Mouse (Mus musculus) heart, embryonic 16.5 days (tissue): ENCODE data around the gene Gm10190. TPM values are rescaled to one million over a fixed set of nuclear protein-coding genes. Genes with fewer than 3 reads are reported as not detected.
"Not testable (repeated sequence)": the region's sequence is repeated elsewhere in the genome, so short reads cannot be mapped to it uniquely, and the experiment has no call there.

Source experiments
- ATAC-seq: fragments of 200-750 bp; cut with Nextera tagmentation; replicated peaks from 2 replicates; pipeline ENCODE4 v1.8.0; 2017; ENCODE audit warnings: moderate number of reproducible peaks; ENCODE audit not compliant: insufficient read depth, low FRiP score; ENCODE audit errors: extremely low read depth
- H3K27ac ChIP-seq: fragments of 300-500 bp; sonication (generic); 2 replicates; pipeline ENCODE4 v1.5.1; 2014; ENCODE audit warnings: mild to moderate bottlenecking, low read length, control low read depth, moderate library complexity
- H3K27me3 ChIP-seq: fragments of 300-500 bp; sonication (generic); 2 replicates; pipeline ENCODE4 v1.6.1; 2014; ENCODE audit warnings: low read length, mixed read lengths; ENCODE audit not compliant: control insufficient read depth, insufficient read depth
- H3K36me3 ChIP-seq: fragments of 300-500 bp; sonication (generic); 2 replicates; pipeline ENCODE4 v1.6.1; 2014; ENCODE audit not compliant: control insufficient read depth, insufficient read depth
- H3K4me1 ChIP-seq: fragments of 300-500 bp; sonication (generic); 2 replicates; pipeline ENCODE4 v1.6.1; 2014; ENCODE audit warnings: low read length, mixed read lengths; ENCODE audit not compliant: control insufficient read depth, insufficient read depth
- H3K4me2 ChIP-seq: fragments of 300-500 bp; sonication (generic); 2 replicates; pipeline ENCODE4 v1.6.1; 2014; ENCODE audit warnings: low read depth, mild to moderate bottlenecking, control low read depth, low read length
- H3K4me3 ChIP-seq: fragments of 300-500 bp; sonication (generic); 2 replicates; pipeline ENCODE4 v1.5.1; 2014; ENCODE audit warnings: mild to moderate bottlenecking, control low read depth, low read length
- H3K9ac ChIP-seq: fragments of 300-500 bp; sonication (generic); 2 replicates; pipeline ENCODE4 v1.6.1; 2014; ENCODE audit warnings: low read length, control low read depth
- H3K9me3 ChIP-seq: fragments of 300-500 bp; sonication (generic); replicated peaks from 2 replicates; pipeline ENCODE4 v1.6.1; 2016; ENCODE audit warnings: low read length; ENCODE audit not compliant: control insufficient read depth
- WGBS: fragments of 180-500 bp; shearing (Covaris S2); extraction: QIAGEN DNeasy Blood & Tissue Kit; methylation state at CpG from one replicate; pipeline ENCODE4 v1.1.7; 2014; 5-methylcytosine and 5-hydroxymethylcytosine counted together
- polyA plus RNA-seq: library from polyadenylated mRNA; unstranded; fragments of >200 nt; fragmentation: Nextera tagmentation; extraction: Ambion mirVana; gene quantifications from 2 replicates; pipeline ENCODE4 v1.2.1, GENCODE M21; 2015

Gene Gm10190
- polyA plus RNA-seq, 1 experiment from 2014 or later: 0.79 TPM

DNA sequence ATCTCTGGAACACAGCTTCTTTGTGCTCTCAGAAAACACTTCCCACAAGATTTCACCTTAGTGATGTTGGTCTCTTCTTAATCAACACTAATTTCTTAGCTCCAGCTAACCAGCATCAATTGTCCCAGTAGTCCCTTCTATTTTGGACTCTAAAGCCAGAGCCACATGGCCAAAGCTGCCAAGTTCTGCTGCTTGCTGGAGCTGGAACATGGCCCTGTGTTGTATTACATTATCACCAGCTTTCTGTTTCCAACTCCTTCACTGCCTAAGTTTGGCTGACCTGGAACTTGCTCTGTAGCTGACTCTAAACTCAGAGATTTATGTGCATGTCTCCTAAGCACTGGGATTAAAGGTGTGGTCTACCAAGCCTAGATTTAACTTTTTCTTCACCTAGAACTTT is 5.0 kb upstream of the Gm10190 start:
- H3K4me2 ChIP-seq, H3K9ac ChIP-seq, H3K9me3 ChIP-seq, ATAC-seq, H3K4me1 ChIP-seq, H3K27ac ChIP-seq, H3K27me3 ChIP-seq, H3K36me3 ChIP-seq, H3K4me3 ChIP-seq: not testable (repeated sequence)

GRCm38 (mm10) chr17:80373726-80374096 is 370 bp upstream of the Gm10190 start:
- Histone ChIP-seq H3K9ac (peak overlapping the region; percentile 81), H3K9me3 (0 out of 2 replicates have a peak, but pooled peaks cover 2% of the 10 kb centered on the region), H3K4me1 (peaks cover 2% of the 10 kb centered on the region; the same call in 1 of the 2 replicates), H3K4me3 (peak overlapping the region; percentile 61), H3K4me2 (peak overlapping the region; percentile 95), H3K36me3 (no peaks in the 10 kb centered on the region), H3K27me3 (no peaks in the 10 kb centered on the region), H3K27ac (no peak overlapping the region)
- 23% methylated on average over 29 of the region's 29 CpGs for WGBS
- ATAC-seq: peak; percentile 71

DNA sequence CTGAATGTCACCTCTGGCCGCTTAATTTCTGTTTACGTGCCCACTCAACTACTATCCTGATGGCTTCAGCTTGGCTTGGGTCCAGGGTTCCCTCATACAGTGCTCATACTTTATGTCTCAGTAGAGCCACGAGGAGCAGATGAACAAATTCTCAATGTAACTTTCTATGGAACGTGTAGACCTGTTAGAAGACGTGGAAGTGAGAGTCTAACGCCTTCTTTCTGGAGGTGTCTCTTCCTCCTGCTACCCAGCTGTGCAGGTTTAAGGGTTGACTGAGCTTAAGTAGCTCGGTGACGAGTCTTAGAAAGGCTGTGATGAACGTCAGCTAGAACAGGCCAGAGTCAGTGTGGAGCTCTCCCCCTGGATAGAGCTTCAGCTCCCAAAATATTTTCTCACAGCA is 4.7 kb downstream of the Gm10190 start:
- ATAC-seq: no peak
- H3K36me3 ChIP-seq: no peaks in the 10 kb centered on the region
- H3K4me3 ChIP-seq: no peak overlapping the region
- H3K9me3 ChIP-seq: no peaks in the 10 kb centered on the region
- no peaks in the 10 kb centered on the region for H3K27me3 ChIP-seq
- H3K4me1 ChIP-seq: peaks cover 2% of the 10 kb centered on the region; the same call in 1 of the 2 replicates
- H3K27ac ChIP-seq: no peak overlapping the region
- H3K9ac ChIP-seq: no peak overlapping the region
- 75% methylated on average over 9 of the region's 9 CpGs for WGBS
- no peak overlapping the region for H3K4me2 ChIP-seq

DNA sequence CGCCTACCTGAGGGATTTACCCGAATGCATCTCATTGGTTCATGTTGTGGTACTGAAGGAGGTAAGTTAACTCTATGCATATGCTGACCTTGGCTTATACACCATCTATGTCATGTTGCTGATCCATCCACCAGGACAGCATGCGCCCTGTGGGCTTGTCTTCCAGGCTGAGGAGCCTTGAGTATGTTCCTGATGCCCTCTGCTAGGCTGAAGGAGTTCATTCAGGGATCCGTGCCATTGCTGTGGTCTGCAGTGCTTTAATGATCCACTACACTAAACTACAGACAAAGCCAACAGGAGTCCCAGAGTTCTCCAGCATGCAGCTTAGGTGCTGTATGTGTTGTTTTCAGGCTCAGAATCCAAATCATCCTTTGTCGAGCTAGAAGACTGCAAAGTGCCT is 6.1 kb downstream of the Gm10190 start:
- H3K27me3 ChIP-seq: no peaks in the 10 kb centered on the region
- 85% methylated on average over 5 of the region's 5 CpGs for WGBS

DNA sequence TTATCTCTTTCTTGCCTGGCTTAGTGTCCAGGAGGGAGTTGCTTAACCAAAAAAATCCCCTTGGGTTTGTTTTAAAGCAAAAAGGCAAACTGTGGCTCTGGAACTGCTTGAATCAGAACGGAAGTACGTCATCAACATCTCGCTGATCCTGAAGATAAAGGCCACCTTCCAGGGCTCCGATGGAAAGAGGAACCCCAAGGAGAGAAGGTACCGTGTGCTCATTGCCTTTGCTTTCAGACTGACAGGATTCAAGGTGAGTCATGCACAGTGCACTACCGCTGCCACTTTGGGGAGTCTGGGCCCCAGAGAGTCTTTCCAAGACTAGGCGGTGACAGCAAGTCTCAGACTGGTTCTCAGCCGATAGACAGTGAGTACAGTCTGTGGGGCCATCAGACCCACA is 13.1 kb downstream of the Gm10190 start:
- WGBS: 70% methylated on average over 8 of the region's 8 CpGs
- no peaks in the 10 kb centered on the region for H3K36me3 ChIP-seq
- ATAC-seq: no peak

More for the DNA sequence above, 6.1 kb downstream of the Gm10190 start:
- H3K4me3 ChIP-seq: no peak overlapping the region
- no peak overlapping the region for H3K4me2 ChIP-seq
- ATAC-seq: no peak
- no peaks in the 10 kb centered on the region for H3K36me3 ChIP-seq
- H3K27ac ChIP-seq: no peak overlapping the region
- no peaks in the 10 kb centered on the region for H3K9me3 ChIP-seq
- no peaks in the 10 kb centered on the region for H3K4me1 ChIP-seq
- no peak overlapping the region for H3K9ac ChIP-seq

GRCm38 (mm10) chr17:80347234-80347633 is 26.1 kb downstream of the Gm10190 start:
- Histone ChIP-seq H3K27me3 (no peaks in the 10 kb centered on the region), H3K9me3 (no peaks in the 10 kb centered on the region), H3K4me1 (no peaks in the 10 kb centered on the region), H3K27ac (no peak overlapping the region), H3K4me3 (no peak overlapping the region), H3K9ac (no peak overlapping the region), H3K4me2 (no peak overlapping the region), H3K36me3 (no peaks in the 10 kb centered on the region)
- WGBS: 38% methylated on average over 6 of the region's 6 CpGs
- ATAC-seq: no peak

More for the DNA sequence above, 13.1 kb downstream of the Gm10190 start:
- no peaks in the 10 kb centered on the region for H3K9me3 ChIP-seq
- no peaks in the 10 kb centered on the region for H3K4me1 ChIP-seq
- H3K9ac ChIP-seq: no peak overlapping the region
- no peak overlapping the region for H3K4me3 ChIP-seq
- H3K27ac ChIP-seq: no peak overlapping the region
- H3K4me2 ChIP-seq: no peak overlapping the region
- H3K27me3 ChIP-seq: no peaks in the 10 kb centered on the region

DNA sequence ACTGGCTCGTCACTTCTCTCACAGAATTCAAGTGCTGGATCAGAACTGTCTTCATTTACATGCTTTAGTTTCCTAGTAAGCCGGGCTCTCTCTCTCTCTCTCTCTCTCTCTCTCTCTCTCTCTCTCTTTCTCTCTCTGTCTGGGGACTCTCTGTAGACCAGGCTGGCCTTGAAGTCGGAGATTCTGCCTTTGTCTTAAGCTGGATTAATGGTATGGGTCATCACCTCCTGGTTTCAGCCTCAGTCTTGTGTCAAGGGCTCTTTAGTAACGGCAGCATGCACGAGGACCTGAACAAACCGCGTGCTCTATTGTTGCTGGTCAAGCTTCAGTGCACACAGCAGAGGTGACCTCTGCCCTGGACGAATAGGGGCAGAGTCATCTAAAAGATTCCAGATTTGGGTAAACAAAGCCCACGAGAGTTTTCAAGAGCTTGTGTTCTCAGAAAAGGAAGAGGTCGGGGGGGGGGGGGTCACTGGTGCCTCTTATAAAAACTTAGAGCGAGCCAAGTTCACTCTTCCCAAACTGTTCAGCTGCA is 26.7 kb downstream of the Gm10190 start:
- Histone ChIP-seq H3K27me3 (no peaks in the 10 kb centered on the region), H3K4me3 (no peak overlapping the region), H3K4me2 (no peak overlapping the region), H3K27ac (no peak overlapping the region), H3K9me3 (no peaks in the 10 kb centered on the region), H3K4me1 (no peaks in the 10 kb centered on the region), H3K9ac (no peak overlapping the region), H3K36me3 (no peaks in the 10 kb centered on the region)
- 72% methylated on average over 11 of the region's 11 CpGs for WGBS
- ATAC-seq: no peak

- H3K4me3 ChIP-seq: no peak overlapping the region
- 65% methylated on average over 4 of the region's 4 CpGs for WGBS
- no peak overlapping the region for H3K9ac ChIP-seq
- H3K4me2 ChIP-seq: no peak overlapping the region
- ATAC-seq: no peak
- no peaks in the 10 kb centered on the region for H3K36me3 ChIP-seq
- H3K4me1 ChIP-seq: no peaks in the 10 kb centered on the region
- H3K27me3 ChIP-seq: no peaks in the 10 kb centered on the region
- H3K27ac ChIP-seq: no peak overlapping the region
- H3K9me3 ChIP-seq: no peaks in the 10 kb centered on the region
Observed at GRCm38 (mm10) chr17:80345277-80345676, 28.1 kb downstream of the Gm10190 start.

- H3K4me2 ChIP-seq: no peak overlapping the region
- 56% methylated on average over 2 of the region's 2 CpGs for WGBS
- H3K4me3 ChIP-seq: no peak overlapping the region
- ATAC-seq: no peak
- no peaks in the 10 kb centered on the region for H3K4me1 ChIP-seq
- no peak overlapping the region for H3K9ac ChIP-seq
- H3K27ac ChIP-seq: no peak overlapping the region
- H3K27me3 ChIP-seq: no peaks in the 10 kb centered on the region
- H3K9me3 ChIP-seq: no peaks in the 10 kb centered on the region
- no peaks in the 10 kb centered on the region for H3K36me3 ChIP-seq
Observed at GRCm38 (mm10) chr17:80332386-80332785, 41.0 kb downstream of the Gm10190 start.
